Mouse (Mus musculus) heart, adult 2 months (tissue): Measurements from ENCODE around the gene Ang6.

ENCODE experiments used
- EP300 ChIP-seq: fragments of 200-500 bp; IDR thresholded peaks from 2 replicates; pipeline ENCODE4 v1.6.1; 2011; ENCODE audit warnings: low read depth, low read length, control low read depth; ENCODE audit not compliant: insufficient read depth
- POLR2A ChIP-seq: fragments of 200-500 bp; IDR thresholded peaks from 2 replicates; pipeline ENCODE4 v1.6.1; 2011; ENCODE audit warnings: mild to moderate bottlenecking, low read depth, low read length, control low read depth; ENCODE audit not compliant: insufficient read depth

DNA sequence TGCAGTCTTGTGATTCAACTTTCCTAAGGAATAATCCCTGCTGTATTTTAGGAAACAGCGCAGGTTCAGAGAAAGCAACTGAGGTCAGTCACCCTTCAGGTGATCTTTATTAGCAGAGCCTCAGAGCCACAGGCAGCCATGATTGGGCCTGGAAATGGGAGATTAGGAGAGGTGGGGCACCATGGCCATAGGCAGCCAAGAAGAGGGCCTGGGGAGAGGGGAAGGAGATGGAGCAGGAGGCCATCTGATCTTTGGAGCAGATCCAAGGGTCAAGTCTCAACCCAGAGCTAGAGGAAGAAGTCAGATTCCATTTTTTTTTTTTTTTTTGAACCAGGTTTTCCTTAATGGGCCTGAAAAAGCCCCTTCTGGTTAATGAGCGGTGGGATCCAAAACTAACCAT lies 15.9 kb downstream of the Ang6 start:
- TF ChIP-seq POLR2A, result no peak
- TF ChIP-seq EP300, result no peak
